Mouse (Mus musculus): Measurements from ENCODE around the gene Psmg1. TPM values are rescaled to one million over a fixed set of nuclear protein-coding genes. Genes with fewer than 3 reads are reported as not detected.

The Psmg1 gene
- 97.8 and 104 TPM in 2 replicates for polyA plus RNA-seq (2014; fragmentation: Nextera tagmentation; extraction: Ambion mirVana)

DNA sequence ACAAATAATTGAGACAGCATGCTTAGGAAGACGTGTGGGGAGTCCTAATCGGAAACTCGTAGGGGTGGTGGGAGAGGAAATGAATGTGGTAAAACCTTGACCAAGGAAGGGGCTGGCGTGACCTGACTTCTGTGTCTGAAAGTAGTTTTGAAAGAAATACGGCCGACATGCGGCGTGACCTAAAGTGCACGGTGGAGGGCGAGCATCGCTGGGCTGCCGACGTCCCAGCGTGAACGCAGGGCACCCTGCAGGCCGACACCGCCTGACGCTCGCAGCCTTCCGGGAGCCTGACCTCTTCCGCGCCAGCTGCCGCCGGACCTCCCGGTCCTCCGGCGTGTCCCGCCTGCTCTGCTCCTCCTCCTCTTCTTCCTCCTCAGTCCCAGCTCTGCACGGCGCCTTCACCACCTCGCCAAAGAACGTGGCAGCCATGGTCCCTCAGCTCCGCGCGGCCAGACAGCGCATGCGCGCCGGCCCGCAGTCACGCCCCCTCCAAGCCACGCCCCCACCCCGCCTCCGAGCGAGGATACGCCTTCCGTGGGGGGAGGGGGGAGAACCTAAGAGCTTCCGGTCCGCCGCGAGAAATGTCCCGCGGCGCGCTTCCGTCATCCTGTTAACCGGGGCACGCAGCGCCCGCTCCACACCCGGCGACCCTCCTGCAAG lies at the start of gene Psmg1:
Gene Psmg1, minus strand, starts transcription at position 499 of the 660 bp plus-strand sequence.
- under 1% methylated on average over 62 of the region's 62 CpGs for WGBS
- peak within 1 kb of the TSS; percentile 80 for H3K27ac ChIP-seq (ENCODE audit: low read depth)
- H3K9me3 ChIP-seq (ENCODE audit: low read depth, low read length): no peaks in the 10 kb centered on the region
- TF ChIP-seq CTCF (IDR thresholded peaks at IDR 0.05; ENCODE audit: low read depth): no peak
- peaks cover 44% of the 10 kb centered on the region for H3K36me3 ChIP-seq (ENCODE audit: insufficient read depth)
- no peaks in the 10 kb centered on the region for H3K27me3 ChIP-seq (ENCODE audit: insufficient read depth, low read length)
- peak within 1 kb of the TSS; percentile 79 for H3K4me2 ChIP-seq
- DNase-seq: peak; percentile 97
- no peaks in the 10 kb centered on the region; the same call in 1 of the 2 replicates for H3K4me1 ChIP-seq (ENCODE audit: insufficient read depth)
- H3K4me3 ChIP-seq (ENCODE audit: low read depth, low read length): peak within 1 kb of the TSS; percentile 83
- peak; percentile 95 for ATAC-seq (ENCODE audit: insufficient read depth)
- H3K9ac ChIP-seq: peak within 1 kb of the TSS; percentile 82

DNA sequence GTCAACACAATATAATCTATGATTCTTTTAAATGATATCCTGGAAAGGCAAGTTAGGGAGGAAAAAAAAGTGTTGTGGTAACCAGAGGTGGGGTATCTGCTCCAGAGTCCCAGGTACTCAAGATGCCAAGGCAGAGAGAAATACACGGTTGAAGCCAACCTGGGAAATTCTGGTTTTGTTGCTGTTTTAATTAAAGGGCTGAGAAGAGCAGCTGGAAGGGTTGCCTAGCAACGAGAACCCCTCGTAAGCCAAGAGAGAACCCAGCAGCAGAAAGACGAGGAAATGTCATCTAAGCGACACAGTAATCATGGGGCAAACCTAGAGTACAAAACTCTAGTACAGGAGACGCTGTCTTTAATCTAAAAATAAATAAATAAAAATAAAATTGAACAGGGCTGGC lies 48.8 kb upstream of the Psmg1 start:
- no peak overlapping the region for H3K4me3 ChIP-seq (ENCODE audit: low read depth, low read length)
- no peaks in the 10 kb centered on the region for H3K4me1 ChIP-seq (ENCODE audit: insufficient read depth)
- TF ChIP-seq CTCF (IDR thresholded peaks at IDR 0.05; ENCODE audit: low read depth): no peak
- WGBS: 65% methylated on average over 6 of the region's 6 CpGs
- DNase-seq: no peak
- no peak overlapping the region for H3K9ac ChIP-seq
- no peaks in the 10 kb centered on the region for H3K27me3 ChIP-seq (ENCODE audit: insufficient read depth, low read length)
- H3K4me2 ChIP-seq: no peak overlapping the region
- ATAC-seq (ENCODE audit: insufficient read depth): no peak
- H3K27ac ChIP-seq (ENCODE audit: low read depth): no peak overlapping the region
- no peaks in the 10 kb centered on the region for H3K9me3 ChIP-seq (ENCODE audit: low read depth, low read length)
- peaks cover 97% of the 10 kb centered on the region for H3K36me3 ChIP-seq (ENCODE audit: insufficient read depth)

DNA sequence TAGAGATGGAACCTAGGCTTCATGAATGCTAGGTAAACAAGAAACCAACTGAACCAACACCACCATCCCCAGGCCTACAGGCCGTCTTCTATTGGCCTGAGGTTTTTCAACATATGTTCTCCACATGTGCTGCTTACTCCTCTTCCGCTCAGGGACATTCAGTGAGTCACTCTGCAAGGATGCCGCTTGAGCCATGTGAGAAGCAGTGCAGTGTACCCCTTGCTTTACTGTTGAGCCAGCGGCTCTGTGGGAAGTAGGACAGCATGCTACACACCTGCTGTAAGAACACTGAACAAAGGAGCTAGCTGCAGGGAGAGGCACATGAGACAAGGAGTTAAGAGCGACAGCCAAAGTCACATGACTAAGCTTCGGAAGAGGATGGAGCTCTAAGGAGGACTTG lies 43.7 kb upstream of the Psmg1 start:
- 90% methylated on average over 6 of the region's 6 CpGs for WGBS

DNA sequence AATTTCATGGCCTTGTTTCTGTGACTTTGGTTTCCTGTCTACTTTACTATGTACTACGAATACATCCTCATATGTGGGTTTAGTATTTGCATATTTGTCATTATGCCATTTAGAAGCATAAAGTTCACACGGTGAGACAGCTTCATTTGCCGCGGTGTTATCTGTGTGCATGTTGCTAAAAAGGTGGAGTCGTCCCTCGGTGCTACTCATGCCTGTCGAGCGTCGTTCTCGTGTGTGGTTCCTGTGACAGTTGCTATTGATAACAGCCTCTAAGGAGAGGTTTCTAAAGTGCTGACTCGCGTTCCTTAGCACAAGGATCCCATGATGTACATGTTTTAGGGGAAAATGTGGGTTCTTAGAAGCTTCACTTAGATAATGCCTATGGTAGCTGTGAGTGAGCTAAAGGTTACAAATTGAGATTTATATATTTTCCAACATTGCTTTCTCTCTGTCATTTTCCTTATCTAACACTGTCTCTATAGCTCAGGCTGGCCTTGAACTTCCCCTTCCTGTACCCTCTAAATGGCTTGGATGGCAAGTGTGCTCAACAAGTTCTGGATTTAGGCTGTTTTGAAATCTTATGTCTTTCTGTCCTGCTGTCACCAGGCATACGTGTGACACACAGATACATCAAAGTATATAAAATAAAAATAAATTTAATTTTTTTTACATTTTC lies 41.7 kb upstream of the Psmg1 start:
- Histone ChIP-seq H3K9ac (no peak overlapping the region), H3K36me3 (ENCODE audit: insufficient read depth) (peaks cover 98% of the 10 kb centered on the region), H3K4me1 (ENCODE audit: insufficient read depth) (no peaks in the 10 kb centered on the region), H3K4me3 (ENCODE audit: low read depth, low read length) (no peak overlapping the region), H3K9me3 (ENCODE audit: low read depth, low read length) (no peaks in the 10 kb centered on the region), H3K27ac (ENCODE audit: low read depth) (no peak overlapping the region), H3K27me3 (ENCODE audit: insufficient read depth, low read length) (no peaks in the 10 kb centered on the region), H3K4me2 (no peak overlapping the region)
- ATAC-seq (ENCODE audit: insufficient read depth): no peak
- WGBS: 80% methylated on average over 13 of the region's 13 CpGs
- no peak for DNase-seq
- TF ChIP-seq CTCF (IDR thresholded peaks at IDR 0.05; ENCODE audit: low read depth): no peak

More for the DNA sequence above, 43.7 kb upstream of the Psmg1 start:
- ATAC-seq (ENCODE audit: insufficient read depth) (no peak), DNase-seq (no peak)
- H3K4me1 ChIP-seq (ENCODE audit: insufficient read depth): no peaks in the 10 kb centered on the region
- H3K27me3 ChIP-seq (ENCODE audit: insufficient read depth, low read length): no peaks in the 10 kb centered on the region
- H3K9ac ChIP-seq: no peak overlapping the region
- no peak for TF ChIP-seq CTCF (IDR thresholded peaks at IDR 0.05; ENCODE audit: low read depth)
- H3K27ac ChIP-seq (ENCODE audit: low read depth): no peak overlapping the region
- H3K9me3 ChIP-seq (ENCODE audit: low read depth, low read length): no peaks in the 10 kb centered on the region
- H3K36me3 ChIP-seq (ENCODE audit: insufficient read depth): peaks cover 97% of the 10 kb centered on the region
- no peak overlapping the region for H3K4me2 ChIP-seq
- H3K4me3 ChIP-seq (ENCODE audit: low read depth, low read length): no peak overlapping the region

DNA sequence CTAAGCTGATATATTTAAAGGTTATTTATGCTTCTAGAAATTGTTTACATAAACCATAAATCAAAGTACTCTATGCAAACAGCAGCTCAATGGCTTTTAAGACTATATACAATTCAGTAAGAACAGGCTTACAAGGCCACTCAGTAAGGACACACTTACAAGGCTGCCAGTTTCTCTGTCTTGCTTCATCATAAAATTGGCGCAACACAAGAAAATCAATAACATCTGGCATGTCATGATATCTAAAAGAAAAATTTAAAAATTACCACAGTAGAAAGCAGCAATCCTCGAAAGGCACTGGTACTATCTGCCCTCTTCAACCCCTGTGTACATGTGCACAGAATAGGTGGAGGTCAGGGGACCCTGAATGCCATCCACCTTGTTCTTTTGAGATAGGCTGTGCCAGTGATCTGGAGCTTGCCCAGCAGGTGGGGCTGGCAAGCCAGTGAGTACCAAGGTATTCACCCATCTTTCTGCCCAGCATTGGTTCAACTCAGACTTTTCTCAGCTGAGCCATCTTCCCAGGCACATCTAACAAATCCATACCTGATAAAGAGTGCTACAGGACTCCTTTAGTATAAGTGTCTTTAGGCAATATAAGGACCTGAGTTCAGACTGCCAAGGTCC lies 39.8 kb upstream of the Psmg1 start:
- peak; percentile 38; the same call in 1 of the 2 replicates for TF ChIP-seq CTCF (IDR thresholded peaks at IDR 0.05; ENCODE audit: low read depth)
- 87% methylated on average over 2 of the region's 2 CpGs for WGBS
- no peak for DNase-seq

DNA sequence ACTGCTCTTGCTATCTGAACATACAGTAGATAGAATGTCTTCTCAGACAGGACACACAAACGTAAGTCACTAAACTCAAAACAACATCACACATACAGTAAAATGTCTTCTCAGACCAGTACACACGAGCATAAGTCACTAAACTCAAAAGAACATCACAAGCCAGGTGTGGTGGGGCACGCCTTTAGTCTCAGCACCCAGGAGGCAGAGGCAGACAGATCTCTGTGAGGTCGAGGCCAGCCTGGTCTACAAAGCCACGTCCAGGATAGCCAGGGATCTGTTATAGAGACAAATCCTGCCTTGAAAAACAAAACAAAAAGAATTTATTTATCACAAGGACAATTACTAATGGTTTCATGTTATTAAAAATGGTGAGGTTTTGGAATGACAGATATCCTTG lies 35.5 kb upstream of the Psmg1 start:
- Histone ChIP-seq H3K27me3 (ENCODE audit: insufficient read depth, low read length) (no peaks in the 10 kb centered on the region), H3K36me3 (ENCODE audit: insufficient read depth) (peaks cover 94% of the 10 kb centered on the region), H3K9me3 (ENCODE audit: low read depth, low read length) (no peaks in the 10 kb centered on the region), H3K4me3 (ENCODE audit: low read depth, low read length) (no peak overlapping the region), H3K4me2 (no peak overlapping the region), H3K27ac (ENCODE audit: low read depth) (no peak overlapping the region), H3K9ac (no peak overlapping the region), H3K4me1 (ENCODE audit: insufficient read depth) (no peaks in the 10 kb centered on the region)
- no peak for DNase-seq
- WGBS: 86% methylated on average over 5 of the region's 5 CpGs
- ATAC-seq (ENCODE audit: insufficient read depth): no peak
- no peak for TF ChIP-seq CTCF (IDR thresholded peaks at IDR 0.05; ENCODE audit: low read depth)

More for the DNA sequence above, 39.8 kb upstream of the Psmg1 start:
- no peak overlapping the region for H3K27ac ChIP-seq (ENCODE audit: low read depth)
- H3K9me3 ChIP-seq (ENCODE audit: low read depth, low read length): no peaks in the 10 kb centered on the region
- no peak overlapping the region for H3K4me3 ChIP-seq (ENCODE audit: low read depth, low read length)
- H3K36me3 ChIP-seq (ENCODE audit: insufficient read depth): peaks cover 100% of the 10 kb centered on the region
- no peaks in the 10 kb centered on the region for H3K27me3 ChIP-seq (ENCODE audit: insufficient read depth, low read length)
- no peak overlapping the region for H3K9ac ChIP-seq
- H3K4me1 ChIP-seq (ENCODE audit: insufficient read depth): no peaks in the 10 kb centered on the region
- H3K4me2 ChIP-seq: no peak overlapping the region
- ATAC-seq (ENCODE audit: insufficient read depth): no peak

DNA sequence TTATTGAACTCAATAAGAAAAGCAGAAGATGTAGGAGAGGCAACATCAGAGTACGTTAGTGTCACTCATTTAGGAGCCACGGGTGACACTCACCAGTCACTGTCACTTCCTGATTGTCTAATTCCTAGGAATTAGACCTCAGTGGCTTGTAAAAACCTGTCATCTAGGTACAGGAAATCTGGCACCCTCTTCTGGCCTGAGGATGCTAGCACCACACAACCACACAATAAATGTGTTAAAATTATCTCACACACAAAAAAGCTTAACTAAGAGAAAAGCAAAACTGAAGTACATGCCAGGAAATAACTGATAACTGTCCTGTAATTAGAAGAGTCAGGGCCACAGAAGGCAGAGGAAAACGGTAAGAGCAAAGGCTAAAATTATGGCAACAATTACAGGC lies 34.5 kb upstream of the Psmg1 start:
- WGBS: 83% methylated on average over 3 of the region's 3 CpGs
- H3K36me3 ChIP-seq (ENCODE audit: insufficient read depth): peaks cover 94% of the 10 kb centered on the region

More for the DNA sequence above, 34.5 kb upstream of the Psmg1 start:
- no peaks in the 10 kb centered on the region for H3K4me1 ChIP-seq (ENCODE audit: insufficient read depth)
- H3K27me3 ChIP-seq (ENCODE audit: insufficient read depth, low read length): no peaks in the 10 kb centered on the region
- H3K9me3 ChIP-seq (ENCODE audit: low read depth, low read length): no peaks in the 10 kb centered on the region
- H3K27ac ChIP-seq (ENCODE audit: low read depth): no peak overlapping the region
- DNase-seq (no peak), ATAC-seq (ENCODE audit: insufficient read depth) (no peak)
- H3K9ac ChIP-seq: no peak overlapping the region
- 0 out of 2 replicates have a peak, but pooled peaks have one; percentile 9 for TF ChIP-seq CTCF (IDR thresholded peaks at IDR 0.05; ENCODE audit: low read depth)
- H3K4me2 ChIP-seq: no peak overlapping the region
- H3K4me3 ChIP-seq (ENCODE audit: low read depth, low read length): no peak overlapping the region
